In genomic region chr7:113502453-113502852, GRCm38 (mm10) we compare ENCODE assay signal across 12 mouse cellular contexts.
"Had no signal": no experiment of that assay in that cellular context is flagged by ENCODE, and none has a peak within 500 bp of the region (broad histone marks: within the 10 kb centered on the region; RNA-seq: fewer than 3 reads in every experiment).

No protein-coding gene starts in this region.

- H3K4me2 ChIP-seq: limb, embryonic 15.5 days; liver, embryonic 12.5 days; lung, embryonic 14.5 days; neural tube, embryonic 15.5 days had no signal

- H3K4me1 ChIP-seq: limb, embryonic 15.5 days; liver, embryonic 12.5 days; midbrain, embryonic 10.5 days; neural tube, embryonic 15.5 days had no signal

- H3K36me3 ChIP-seq: limb, embryonic 15.5 days; liver, embryonic 12.5 days; midbrain, embryonic 10.5 days; neural tube, embryonic 15.5 days had no signal

- DNase-seq: kidney, adult 2 months; kidney, postnatal 25 days; lung, embryonic 14.5 days; lung, postnatal 4 days; midbrain, embryonic 14.5 days; right cerebral cortex, adult 18-20 months; thymus, postnatal 4 days had no signal

- H3K4me3 ChIP-seq: limb, embryonic 15.5 days; liver, embryonic 12.5 days; midbrain, embryonic 10.5 days; myocyte; neural tube, embryonic 15.5 days had no signal

- H3K27me3 ChIP-seq: limb, embryonic 15.5 days; liver, embryonic 12.5 days; neural tube, embryonic 15.5 days had no signal

- H3K9me3 ChIP-seq: limb, embryonic 15.5 days; liver, embryonic 12.5 days; midbrain, embryonic 10.5 days; neural tube, embryonic 15.5 days had no signal

- H3K9ac ChIP-seq: limb, embryonic 15.5 days; liver, embryonic 12.5 days; lung, embryonic 14.5 days; neural tube, embryonic 15.5 days had no signal

- H3K27ac ChIP-seq: limb, embryonic 15.5 days; liver, embryonic 12.5 days; midbrain, embryonic 10.5 days; neural tube, embryonic 15.5 days had no signal

- ATAC-seq: liver, embryonic 12.5 days had no signal
